Mouse (Mus musculus) ES-Bruce4 (cell line): ENCODE results near the gene Pde4dip.

Experiments used
- EP300 ChIP-seq: IDR thresholded peaks from 2 replicates; pipeline ENCODE4 v1.6.1; 2011; ENCODE audit warnings: low read depth, low read length; ENCODE audit not compliant: insufficient read depth
- POLR2A ChIP-seq: IDR thresholded peaks from one replicate; pipeline ENCODE4 v1.8.1; 2011; ENCODE audit warnings: low read length; ENCODE audit not compliant: insufficient read depth

GRCm38 (mm10) chr3:97934331-97935300, 46.1 kb upstream of the Pde4dip start:
- TF ChIP-seq POLR2A: no peak
- TF ChIP-seq EP300: no peak
